Mouse (Mus musculus) kidney, adult 18-20 months (tissue): ENCODE measurements around the gene Ptprd.

Source experiments
- DNase-seq: peaks from one replicate; pipeline ENCODE4 v3.0.0; 2021

The Ptprd gene

GRCm38 (mm10) chr4:76583025-76583424 lies 1628.7 kb downstream of the Ptprd start:
- no peak for DNase-seq

- no peak for DNase-seq
These were observed 1645.8 kb downstream of the Ptprd start for GRCm38 (mm10) chr4:76566006-76566405.

DNA sequence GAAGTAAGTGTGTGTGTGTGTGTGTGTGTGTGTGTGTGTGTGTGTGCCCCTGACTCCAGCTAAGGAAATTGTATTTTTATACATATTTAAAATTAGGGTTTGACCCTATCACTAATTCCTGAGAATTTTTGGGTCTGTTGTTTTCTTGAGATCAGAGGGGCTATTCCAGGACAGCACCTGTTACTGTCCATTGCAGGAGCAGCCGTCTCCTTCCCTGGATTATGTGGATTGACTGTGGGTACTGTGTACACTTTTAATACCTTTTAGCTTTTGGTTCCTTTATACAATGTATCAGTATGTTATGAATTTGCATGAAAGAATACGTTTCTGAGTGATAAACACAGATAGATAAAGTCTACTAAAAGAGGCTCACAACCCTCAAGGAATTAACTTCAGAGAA lies 1670.0 kb downstream of the Ptprd start:
- no peak for DNase-seq

DNA sequence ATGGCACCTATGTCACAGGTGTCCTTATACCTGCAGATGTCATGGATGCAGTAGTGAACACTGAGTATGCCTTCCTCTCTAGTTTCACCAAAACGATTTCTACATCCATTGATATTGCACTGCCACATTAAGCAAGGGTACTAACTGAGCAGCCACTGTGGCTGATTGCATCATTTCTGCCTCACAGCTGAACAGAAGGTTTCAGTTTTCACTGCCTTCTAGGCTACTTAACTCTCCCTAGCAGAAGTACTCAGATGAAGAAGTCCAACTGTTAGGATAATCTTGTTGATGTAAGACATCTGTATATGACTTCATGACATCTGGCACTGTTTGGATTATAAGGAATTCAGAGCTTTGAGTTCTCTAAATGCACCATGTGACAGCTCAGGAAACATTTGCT lies 1678.8 kb downstream of the Ptprd start:
- DNase-seq, result no peak

GRCm38 (mm10) chr4:76525281-76525680 lies 1686.5 kb downstream of the Ptprd start:
- DNase-seq, result no peak

GRCm38 (mm10) chr4:76503279-76503601 lies 1708.5 kb downstream of the Ptprd start:
- DNase-seq, result no peak

- no peak for DNase-seq
These were observed 1709.0 kb downstream of the Ptprd start for GRCm38 (mm10) chr4:76502575-76503278.

DNA sequence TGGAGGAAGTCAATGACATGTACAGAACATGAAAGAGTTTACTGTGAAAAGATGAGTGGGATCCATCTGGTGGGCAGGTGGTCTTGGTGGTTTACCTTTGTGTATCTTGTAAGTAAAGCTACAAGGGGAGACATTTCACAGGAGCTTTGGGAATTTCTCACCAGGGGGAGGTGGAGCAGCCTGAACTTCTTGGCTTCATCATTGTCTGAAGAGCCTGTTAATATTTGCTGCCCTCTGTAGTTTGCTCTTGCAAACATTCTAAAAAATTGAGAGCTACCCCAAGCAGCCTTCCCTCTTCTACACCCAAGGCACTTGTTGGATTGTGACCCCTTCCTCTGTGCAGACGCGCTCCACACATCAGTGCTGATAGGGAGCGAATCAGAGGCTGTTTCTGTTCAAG lies 1725.9 kb downstream of the Ptprd start:
- peak; percentile 8 for DNase-seq

- DNase-seq, result no peak
These were observed 1743.2 kb downstream of the Ptprd start for GRCm38 (mm10) chr4:76468366-76469100.

- no peak for DNase-seq
These were observed 1747.1 kb downstream of the Ptprd start for GRCm38 (mm10) chr4:76464682-76465081.

DNA sequence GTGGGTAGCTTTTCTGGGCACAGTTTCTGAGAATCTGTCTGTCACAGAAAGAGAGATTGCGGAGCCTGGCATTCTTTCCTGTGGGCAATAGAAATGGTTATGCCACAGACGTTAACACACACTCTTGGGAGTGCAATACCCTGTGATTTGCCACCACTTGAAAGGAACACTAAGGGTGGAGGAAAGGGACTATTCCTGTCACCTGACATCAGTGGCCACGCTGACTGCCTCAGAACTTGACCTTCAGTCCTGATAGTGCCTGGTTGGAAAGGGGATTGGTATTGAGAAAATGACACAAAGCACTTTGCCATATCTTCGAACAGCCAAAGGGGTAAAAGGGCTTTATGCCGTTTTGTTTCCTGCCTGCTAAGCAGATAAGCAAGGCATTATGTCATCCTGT lies 1750.4 kb downstream of the Ptprd start:
- DNase-seq, result no peak

- DNase-seq, result no peak
These were observed 1751.2 kb downstream of the Ptprd start for GRCm38 (mm10) chr4:76460556-76460955.

- no peak for DNase-seq
These were observed 1752.1 kb downstream of the Ptprd start for GRCm38 (mm10) chr4:76459621-76460020.

- no peak for DNase-seq
These were observed 1759.5 kb downstream of the Ptprd start for GRCm38 (mm10) chr4:76452286-76452685.

- DNase-seq, result peak; percentile 64
These were observed 1760.7 kb downstream of the Ptprd start for GRCm38 (mm10) chr4:76451019-76451552.

- DNase-seq, result peak; percentile 80
These were observed 1761.3 kb downstream of the Ptprd start for GRCm38 (mm10) chr4:76450351-76451018.

- DNase-seq, result peak; percentile 82
These were observed 1762.1 kb downstream of the Ptprd start for GRCm38 (mm10) chr4:76449466-76450350.

GRCm38 (mm10) chr4:76448678-76449465 lies 1762.9 kb downstream of the Ptprd start:
- peak; percentile 47 for DNase-seq

- no peak for DNase-seq
These were observed 1764.4 kb downstream of the Ptprd start for GRCm38 (mm10) chr4:76447396-76447795.

GRCm38 (mm10) chr4:76444778-76445177 lies 1767.0 kb downstream of the Ptprd start:
- DNase-seq, result no peak

- DNase-seq, result no peak
These were observed 1768.2 kb downstream of the Ptprd start for GRCm38 (mm10) chr4:76443553-76443952.
